In the genomic region with DNA sequence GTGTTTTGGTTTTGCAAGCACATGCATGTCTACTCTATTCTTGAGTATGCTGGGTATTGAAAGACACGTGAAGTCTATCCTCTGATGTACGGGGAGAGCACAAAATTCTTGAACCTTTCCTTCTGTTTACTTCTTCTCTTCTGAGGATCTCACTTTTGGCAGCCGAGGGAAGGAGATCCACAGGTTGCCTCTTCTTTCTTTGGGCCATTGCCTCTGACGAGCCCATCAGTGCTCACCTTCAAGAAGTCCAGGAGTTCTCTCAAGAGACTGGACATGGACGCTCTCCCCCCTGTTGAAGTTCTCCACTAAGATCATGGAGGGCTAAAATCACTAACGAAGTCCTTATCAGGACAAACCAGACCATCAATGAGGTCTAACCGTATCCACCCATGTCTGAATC, we compare ENCODE assay signal across 24 mouse cellular contexts.
DNase-seq lines count a peak whose midpoint lies in the region; ATAC-seq and TF ChIP-seq lines count a peak whose summit lies in the region.
"Had no signal": no experiment of that assay in that cellular context is flagged by ENCODE, and none has a peak within 500 bp of the region (broad histone marks: within the 10 kb centered on the region; RNA-seq: fewer than 3 reads in every experiment).

No protein-coding gene starts in this region.

- H3K9me3 ChIP-seq in forebrain, embryonic 10.5 days: no peaks in the 10 kb centered on the region
- H3K9me3 ChIP-seq in forebrain, embryonic 16.5 days (ENCODE audit: control insufficient read depth, low read length): no peaks in the 10 kb centered on the region
- no peaks in the 10 kb centered on the region for H3K9me3 ChIP-seq in intestine, embryonic 14.5 days (ENCODE audit: control insufficient read depth, low read length)
- no peaks in the 10 kb centered on the region for H3K9me3 ChIP-seq in intestine, postnatal 0 days (ENCODE audit: control insufficient read depth)
- no peaks in the 10 kb centered on the region for H3K9me3 ChIP-seq in limb, embryonic 10.5 days (replicated peaks)
- H3K9me3 ChIP-seq: embryonic facial prominence, embryonic 10.5 days; embryonic facial prominence, embryonic 12.5 days; forebrain, embryonic 12.5 days; G1E had no signal

- H3K9ac ChIP-seq in forebrain, embryonic 16.5 days (replicated peaks; ENCODE audit: low read depth, low read length): no peak overlapping the region
- H3K9ac ChIP-seq in intestine, embryonic 14.5 days (ENCODE audit: low read length): no peak overlapping the region
- no peak overlapping the region for H3K9ac ChIP-seq in intestine, postnatal 0 days (ENCODE audit: low read depth, low read length)
- H3K9ac ChIP-seq: embryonic facial prominence, embryonic 12.5 days; forebrain, embryonic 12.5 days; forebrain, postnatal 0 days had no signal

- no peaks in the 10 kb centered on the region for H3K36me3 ChIP-seq in forebrain, embryonic 10.5 days (replicated peaks)
- no peaks in the 10 kb centered on the region for H3K36me3 ChIP-seq in forebrain, embryonic 16.5 days (ENCODE audit: control insufficient read depth, insufficient read depth)
- H3K36me3 ChIP-seq in intestine, embryonic 14.5 days (ENCODE audit: control insufficient read depth, insufficient read depth, low read length): no peaks in the 10 kb centered on the region
- no peaks in the 10 kb centered on the region for H3K36me3 ChIP-seq in intestine, postnatal 0 days (ENCODE audit: control insufficient read depth, insufficient read depth)
- H3K36me3 ChIP-seq in limb, embryonic 10.5 days: no peaks in the 10 kb centered on the region
- H3K36me3 ChIP-seq: embryonic facial prominence, embryonic 10.5 days; embryonic facial prominence, embryonic 12.5 days; forebrain, embryonic 12.5 days; G1E had no signal

- peaks cover 47% of the 10 kb centered on the region for H3K27me3 ChIP-seq in forebrain, embryonic 10.5 days (ENCODE audit: poor library complexity, severe bottlenecking)
- H3K27me3 ChIP-seq in forebrain, embryonic 16.5 days (replicated peaks; ENCODE audit: control insufficient read depth, insufficient read depth, low read length): no peaks in the 10 kb centered on the region
- 0 out of 2 replicates have a peak, but pooled peaks cover 5% of the 10 kb centered on the region for H3K27me3 ChIP-seq in intestine, embryonic 14.5 days (replicated peaks; ENCODE audit: control insufficient read depth, insufficient read depth, low read length)
- no peaks in the 10 kb centered on the region for H3K27me3 ChIP-seq in intestine, postnatal 0 days (replicated peaks; ENCODE audit: control insufficient read depth, insufficient read depth, low read length)
- peaks cover 33% of the 10 kb centered on the region for H3K27me3 ChIP-seq in limb, embryonic 10.5 days (ENCODE audit: low read depth, poor library complexity, severe bottlenecking)
- H3K27me3 ChIP-seq: CH12.LX, Patski had no signal

- 91% methylated on average over 7 of the region's 7 CpGs for WGBS in forebrain, embryonic 10.5 days
- WGBS in forebrain, embryonic 16.5 days: 98% methylated on average over 7 of the region's 7 CpGs
- WGBS in intestine, embryonic 14.5 days: 94% methylated on average over 7 of the region's 7 CpGs
- 94% methylated on average over 7 of the region's 7 CpGs for WGBS in intestine, postnatal 0 days
- whole genome bisulfite sequencing in limb, embryonic 10.5 days: 91% methylated on average over 7 of the region's 7 CpGs

- TF ChIP-seq CTCF in intestine, postnatal 0 days (IDR thresholded peaks at IDR 0.05; ENCODE audit: low read depth): no peak

- peaks cover 57% of the 10 kb centered on the region for H3K4me1 ChIP-seq in forebrain, embryonic 10.5 days
- H3K4me1 ChIP-seq in forebrain, embryonic 16.5 days (replicated peaks; ENCODE audit: control insufficient read depth, insufficient read depth, low read length): peaks cover 37% of the 10 kb centered on the region
- peaks cover 10% of the 10 kb centered on the region for H3K4me1 ChIP-seq in intestine, embryonic 14.5 days (replicated peaks; ENCODE audit: control insufficient read depth, insufficient read depth, low read length)
- H3K4me1 ChIP-seq in intestine, postnatal 0 days (replicated peaks; ENCODE audit: control insufficient read depth, insufficient read depth, low read length): no peaks in the 10 kb centered on the region
- H3K4me1 ChIP-seq in limb, embryonic 10.5 days: peaks cover 38% of the 10 kb centered on the region

- H3K4me2 ChIP-seq in forebrain, embryonic 16.5 days (ENCODE audit: low read length): no peak overlapping the region
- H3K4me2 ChIP-seq in intestine, embryonic 14.5 days (ENCODE audit: low read length): no peak overlapping the region
- no peak overlapping the region for H3K4me2 ChIP-seq in intestine, postnatal 0 days (replicated peaks; ENCODE audit: low read depth)
- H3K4me2 ChIP-seq: embryonic facial prominence, embryonic 12.5 days; forebrain, embryonic 12.5 days had no signal

- peak overlapping the region; percentile 92 for H3K27ac ChIP-seq in forebrain, embryonic 10.5 days
- H3K27ac ChIP-seq in forebrain, embryonic 16.5 days (ENCODE audit: low read length): no peak overlapping the region
- H3K27ac ChIP-seq in intestine, embryonic 14.5 days (ENCODE audit: low read depth): no peak overlapping the region
- no peak overlapping the region for H3K27ac ChIP-seq in intestine, postnatal 0 days (ENCODE audit: low read depth, low read length)
- no peak overlapping the region for H3K27ac ChIP-seq in limb, embryonic 10.5 days
- H3K27ac ChIP-seq: embryonic facial prominence, embryonic 10.5 days; embryonic facial prominence, embryonic 12.5 days; forebrain, embryonic 12.5 days had no signal

- no peak for ATAC-seq in forebrain, embryonic 16.5 days
- ATAC-seq in intestine, embryonic 14.5 days (replicated peaks; ENCODE audit: low FRiP score, low TSS enrichment, low read depth): no peak
- no peak for ATAC-seq in intestine, postnatal 0 days
- ATAC-seq: activated CD4-positive, CD25-positive, alpha-beta regulatory T cell, adult 4 months; CD4-positive, CD25-positive, alpha-beta regulatory T cell, adult 4 months; forebrain, embryonic 14.5 days; forebrain, postnatal 0 days; Patski had no signal

- no peak for DNase-seq in forebrain, embryonic 10.5 days (ENCODE audit: extremely low spot score, low spot score)
- DNase-seq in intestine, embryonic 14.5 days (ENCODE audit: low spot score): peak; percentile 28
- peak; percentile 22 for DNase-seq in limb, embryonic 10.5 days (ENCODE audit: low spot score)
- DNase-seq: adrenal gland, adult 8-10 months; adrenal gland, postnatal 14 days; adrenal gland, postnatal 36 days; B cell, adult 2 months; cerebellum, adult 11-12 months; cerebellum, adult 2 months; cerebellum, adult 9-10 months; cerebellum, postnatal 10 days; cerebellum, postnatal 25 days; forebrain, postnatal 0 days had no signal

- no peak overlapping the region for H3K4me3 ChIP-seq in forebrain, embryonic 10.5 days
- no peak overlapping the region for H3K4me3 ChIP-seq in forebrain, embryonic 16.5 days (replicated peaks; ENCODE audit: low read length)
- H3K4me3 ChIP-seq in intestine, embryonic 14.5 days (ENCODE audit: low read depth, low read length): no peak overlapping the region
- no peak overlapping the region for H3K4me3 ChIP-seq in intestine, postnatal 0 days (ENCODE audit: low read depth, low read length)
- no peak overlapping the region for H3K4me3 ChIP-seq in limb, embryonic 10.5 days
- H3K4me3 ChIP-seq: embryonic facial prominence, embryonic 10.5 days; embryonic facial prominence, embryonic 12.5 days; forebrain, embryonic 12.5 days had no signal
